In the genomic region with DNA sequence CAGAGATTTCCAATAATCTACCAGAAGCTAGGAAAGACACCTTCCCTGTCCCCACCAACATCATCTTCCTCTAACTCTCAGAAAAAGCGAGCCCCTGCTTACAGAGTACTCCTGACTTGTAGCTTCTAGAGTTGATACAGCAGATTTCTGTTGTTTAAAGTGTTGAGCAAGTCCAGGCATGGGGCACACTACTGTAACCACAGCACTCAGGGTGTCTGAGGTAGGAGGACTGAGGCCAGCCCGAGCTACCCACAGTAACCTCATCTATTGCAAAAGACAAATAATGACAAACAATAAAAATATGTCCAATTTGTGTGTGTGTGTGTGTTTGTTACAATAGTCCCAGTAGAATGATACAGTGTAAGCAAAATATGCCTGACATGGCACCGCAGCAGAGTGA, we compare ENCODE assay signal across 16 mouse cellular contexts.
"Had no signal": no experiment of that assay in that cellular context is flagged by ENCODE, and none has a peak within 500 bp of the region (broad histone marks: within the 10 kb centered on the region; RNA-seq: fewer than 3 reads in every experiment).

No protein-coding gene starts in this region.

- H3K27me3 ChIP-seq: limb, embryonic 15.5 days; midbrain, embryonic 12.5 days; neural tube, embryonic 13.5 days had no signal

- H3K4me3 ChIP-seq: layer of hippocampus, adult 2 months; limb, embryonic 15.5 days; midbrain, embryonic 12.5 days; neural tube, embryonic 13.5 days had no signal

- ATAC-seq: lung, postnatal 0 days; midbrain, embryonic 16.5 days had no signal

- H3K4me2 ChIP-seq: limb, embryonic 15.5 days; midbrain, embryonic 12.5 days; neural tube, embryonic 13.5 days had no signal

- H3K36me3 ChIP-seq: limb, embryonic 15.5 days; midbrain, embryonic 12.5 days; neural tube, embryonic 13.5 days had no signal

- H3K9ac ChIP-seq: limb, embryonic 15.5 days; midbrain, embryonic 12.5 days; neural tube, embryonic 13.5 days had no signal

- H3K9me3 ChIP-seq: limb, embryonic 15.5 days; midbrain, embryonic 12.5 days; neural tube, embryonic 13.5 days had no signal

- H3K27ac ChIP-seq: layer of hippocampus, adult 2 months; limb, embryonic 15.5 days; midbrain, embryonic 12.5 days; neural tube, embryonic 13.5 days had no signal

- H3K4me1 ChIP-seq: limb, embryonic 15.5 days; midbrain, embryonic 12.5 days; neural tube, embryonic 13.5 days had no signal

- DNase-seq: kidney, adult 18-20 months; kidney, postnatal 10 days; kidney, postnatal 4 days; lung, adult 2 months; lung, postnatal 4 days; retina, postnatal 1 day; right cerebral cortex, postnatal 4 days; spleen, adult 18-20 months; thymus, adult 18-20 months; thymus, postnatal 14 days had no signal
